In the genomic region with DNA sequence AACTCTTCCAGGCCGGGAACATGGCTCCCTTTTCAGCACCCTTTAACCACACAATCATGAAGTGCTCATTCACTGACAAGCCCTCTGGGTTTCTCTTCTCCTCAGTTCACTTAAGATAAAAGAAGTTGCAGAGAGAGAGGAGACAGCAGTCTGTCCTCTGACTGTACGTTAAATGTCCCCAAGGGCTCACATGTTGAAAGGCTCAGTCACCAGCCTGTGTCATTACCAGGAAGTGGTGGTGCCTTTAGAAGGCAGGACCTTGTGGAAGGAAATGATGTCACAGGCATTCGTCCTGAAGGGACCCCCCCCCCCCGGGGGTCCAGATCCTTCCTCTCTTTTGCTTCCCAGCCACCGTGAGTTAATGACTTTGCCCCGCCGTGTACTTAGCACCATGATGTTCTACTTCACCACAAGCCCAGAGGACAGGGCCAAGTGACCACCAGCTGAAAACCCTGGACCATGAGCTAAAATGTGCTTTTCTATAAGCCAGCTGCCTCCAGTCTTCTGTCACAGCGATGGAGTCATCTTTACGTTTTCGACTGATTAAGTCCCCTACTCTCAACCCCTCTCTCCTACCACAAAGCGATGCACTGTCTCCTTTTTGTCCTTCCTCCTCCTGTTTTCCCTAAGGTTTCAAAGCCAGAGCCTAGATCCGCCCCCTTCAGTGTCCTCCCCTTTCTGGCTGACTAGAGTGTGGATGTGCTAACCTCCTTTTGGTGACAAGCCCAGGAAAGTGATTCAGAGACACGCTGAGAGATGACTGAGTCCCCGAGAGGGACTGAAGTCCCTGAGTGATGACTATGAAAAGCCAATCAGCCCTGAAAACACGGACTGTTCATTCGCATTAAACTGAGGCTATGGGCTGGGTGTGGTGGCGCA, we compare ENCODE assay signal across 9 mouse cellular contexts. TPM values are rescaled to one million over a fixed set of nuclear protein-coding genes. Genes with fewer than 3 reads are reported as not detected.
DNase-seq lines count a peak whose midpoint lies in the region; ATAC-seq and TF ChIP-seq lines count a peak whose summit lies in the region.
"Had no signal": no experiment of that assay in that cellular context is flagged by ENCODE, and none has a peak within 500 bp of the region (broad histone marks: within the 10 kb centered on the region; RNA-seq: fewer than 3 reads in every experiment).

No protein-coding gene starts in this region.

- ATAC-seq in granulocyte monocyte progenitor cell, adult 5-6 weeks (replicated peaks; ENCODE audit: poor library complexity, severe bottlenecking): peak; percentile 86
- no peak for ATAC-seq in liver, embryonic 12.5 days
- no peak for ATAC-seq in erythroid progenitor cell, adult 5-6 weeks (replicated peaks; ENCODE audit: low FRiP score, poor library complexity, severe bottlenecking)
- ATAC-seq: intestine, postnatal 0 days had no signal

- H3K27ac ChIP-seq in MEL (ENCODE audit: control insufficient read depth, low read depth, low read length): peak overlapping the region; percentile 100
- no peak overlapping the region for H3K27ac ChIP-seq in liver, embryonic 12.5 days

- H3K9me3 ChIP-seq in MEL (replicated peaks; ENCODE audit: insufficient read depth, low read length): no peaks in the 10 kb centered on the region
- no peaks in the 10 kb centered on the region for H3K9me3 ChIP-seq in liver, embryonic 12.5 days (replicated peaks)

- peak in 1 of 2 experiments; percentile 30; a peak in 1 of 4 replicates for TF ChIP-seq EP300 in MEL (IDR thresholded peaks at IDR 0.05; ENCODE audit: low read depth in 1 of 2, low read length in 2 of 2)

- peaks cover 0 to 40% of the 10 kb centered on the region in 2 experiments; a peak in 2 of 4 replicates for H3K36me3 ChIP-seq in MEL (ENCODE audit: control insufficient read depth in 1 of 2, insufficient read depth in 2 of 2, low read length in 2 of 2)
- H3K36me3 ChIP-seq in liver, embryonic 12.5 days: no peaks in the 10 kb centered on the region

- H3K9ac ChIP-seq in MEL (ENCODE audit: control insufficient read depth, low read depth, low read length, poor library complexity, severe bottlenecking): peak overlapping the region; percentile 78
- no peak overlapping the region for H3K9ac ChIP-seq in liver, embryonic 12.5 days

- H3K79me2 ChIP-seq in MEL (ENCODE audit: control insufficient read depth, insufficient read depth, low read length, poor library complexity): no peaks in the 10 kb centered on the region; the same call in 1 of the 2 replicates

- TF ChIP-seq CTCF in MEL (IDR thresholded peaks at IDR 0.05 in 2 of 3, conservative IDR thresholded peaks at IDR 0.05 in 1 of 3; ENCODE audit: control insufficient read depth in 1 of 3, insufficient read depth in 1 of 3, low read depth in 2 of 3, low read length in 3 of 3, poor library complexity in 1 of 3, severe bottlenecking in 1 of 3): no peak

- H3K27me3 ChIP-seq in MEL (ENCODE audit: control insufficient read depth in 1 of 2, insufficient read depth in 2 of 2, low read length in 2 of 2): no peaks in the 10 kb centered on the region
- H3K27me3 ChIP-seq in liver, embryonic 12.5 days (replicated peaks): no peaks in the 10 kb centered on the region

- peak overlapping the region; percentile 73 for H3K4me2 ChIP-seq in liver, embryonic 12.5 days

- no peak for TF ChIP-seq RAD21 in MEL (IDR thresholded peaks at IDR 0.05; ENCODE audit: low read depth, low read length)

- 43% methylated on average over 16 of the region's 17 CpGs for WGBS in liver, embryonic 12.5 days (ENCODE audit: insufficient replicate concordance)

- peaks cover 8 to 44% of the 10 kb centered on the region in 2 experiments for H3K4me1 ChIP-seq in MEL (ENCODE audit: control insufficient read depth in 1 of 2, insufficient read depth in 2 of 2, low read length in 2 of 2)
- peaks cover 42% of the 10 kb centered on the region for H3K4me1 ChIP-seq in liver, embryonic 12.5 days

- peak; percentile 56 to 57; a peak in 1 of 4 replicates for TF ChIP-seq POLR2A in MEL (IDR thresholded peaks at IDR 0.05; ENCODE audit: control insufficient read depth in 1 of 2, insufficient read depth in 1 of 2, low read depth in 1 of 2, low read length in 2 of 2, poor library complexity in 1 of 2)

- peak; percentile 44 to 84 for DNase-seq in adrenal gland, adult (ENCODE audit: inconsistent age in 2 of 2, low spot score in 1 of 2)
- no peak for DNase-seq in adrenal gland, postnatal 4 days (ENCODE audit: low spot score in 2 of 2)
- peak; percentile 70 for DNase-seq in MEL (ENCODE audit: low read depth, low spot score)
- no peak for DNase-seq in right cerebral cortex, postnatal 14 days
- DNase-seq in kidney, postnatal 4 days: no peak

- peak overlapping the region; percentile 27 to 54; a peak in 3 of 4 replicates for H3K4me3 ChIP-seq in MEL (ENCODE audit: control insufficient read depth in 1 of 2, insufficient read depth in 1 of 2, low read depth in 2 of 2, low read length in 2 of 2)
- H3K4me3 ChIP-seq in liver, embryonic 12.5 days: no peak overlapping the region

TF ChIP-seq in MEL, 35 proteins besides CTCF, POLR2A, EP300 and RAD21 (continues in another document):
- TF ChIP-seq ZKSCAN1 (IDR thresholded peaks at IDR 0.05; ENCODE audit: low read depth, low read length) (no peak), HCFC1 (IDR thresholded peaks at IDR 0.05; ENCODE audit: low read depth, low read length) (peak; percentile 62), E2F4 (IDR thresholded peaks at IDR 0.05; ENCODE audit: borderline replicate concordance, low read depth, low read length) (no peak), USF1 (IDR thresholded peaks at IDR 0.05; ENCODE audit: low read depth, low read length) (no peak), ZMIZ1 (IDR thresholded peaks at IDR 0.05; ENCODE audit: low read depth, low read length) (no peak), CHD1 (IDR thresholded peaks at IDR 0.05; ENCODE audit: low read depth, low read length) (peak; percentile 29; the same call in 1 of the 2 replicates), NELFE (IDR thresholded peaks at IDR 0.05; ENCODE audit: low read depth, low read length) (peak; percentile 45; the same call in 1 of the 2 replicates), MYC (IDR thresholded peaks at IDR 0.05; ENCODE audit: low read depth, low read length) (peak; percentile 52; the same call in 1 of the 2 replicates), ELF1 (IDR thresholded peaks at IDR 0.05; ENCODE audit: low read depth, low read length) (peak; percentile 74), RCOR1 (IDR thresholded peaks at IDR 0.05; ENCODE audit: low read depth, low read length) (no peak), MEF2A (IDR thresholded peaks at IDR 0.05; ENCODE audit: extremely low read depth, insufficient replicate concordance, low read depth, low read length, poor library complexity, severe bottlenecking) (no peak), MAZ (IDR thresholded peaks at IDR 0.05; ENCODE audit: low read depth, low read length) (peak; percentile 63; the same call in 1 of the 2 replicates), ETS1 (IDR thresholded peaks at IDR 0.05; ENCODE audit: low read depth, low read length) (peak; percentile 68), MXI1 (IDR thresholded peaks at IDR 0.05; ENCODE audit: low read depth, low read length) (peak; percentile 58), GABPA (IDR thresholded peaks at IDR 0.05; ENCODE audit: low read depth, low read length) (no peak), POLR2AphosphoS2 (IDR thresholded peaks at IDR 0.05; ENCODE audit: low read length) (peak; percentile 83), JUND (IDR thresholded peaks at IDR 0.05; ENCODE audit: low read depth, low read length) (no peak), MAX (IDR thresholded peaks at IDR 0.05; ENCODE audit: low read length) (no peak), KAT2A (conservative IDR thresholded peaks at IDR 0.05; ENCODE audit: low read depth, low read length) (no peak), BHLHE40 (IDR thresholded peaks at IDR 0.05; ENCODE audit: borderline replicate concordance, low read depth, low read length) (no peak)

RNA-seq across cellular contexts. Expression of a gene that starts 13.7 kb away (rescaled TPM):
- 10 to 100 TPM; 21.6 to 22.5 TPM for total RNA-seq in adrenal gland, postnatal 4 days (2021)
- 32.1 and 32.3 TPM in 2 replicates for total RNA-seq in MEL (2012; rRNA removed)
- 10 to 100 TPM in 1 of 2 experiments, not detected in 1; 42.3 TPM for polyA plus RNA-seq in MEL (2012; ENCODE audit: insufficient read depth in 1 of 2, insufficient read length in 2 of 2, low read depth in 1 of 2, low replicate concordance in 2 of 2, missing spikeins in 1 of 2)
- total RNA-seq in granulocyte monocyte progenitor cell, adult 5-6 weeks (2014; fragmentation: Nextera tagmentation): 9.7 and 16.0 TPM in 2 replicates
- 15.9 and 18.6 TPM in 2 replicates for total RNA-seq in granulocyte monocyte progenitor cell, adult 5-6 weeks (2017)
- polyA plus RNA-seq in liver, embryonic 12.5 days (2016; fragmentation: Nextera tagmentation; extraction: Ambion mirVana): 25.6 and 27.4 TPM in 2 replicates
- total RNA-seq in erythroid progenitor cell, adult 5-6 weeks (2015; ENCODE audit: low replicate concordance): 27.0 and 27.7 TPM in 2 replicates
- total RNA-seq in erythroid progenitor cell, adult 5-6 weeks (2017; ENCODE audit: low replicate concordance): 11.3 and 14.4 TPM in 2 replicates

RNA-seq across cellular contexts. Expression of a gene that starts 28.9 kb away (rescaled TPM):
- total RNA-seq in adrenal gland, postnatal 4 days (2021): 10 to 100 TPM; 27.7 to 28.8 TPM
- 25.0 and 28.0 TPM in 2 replicates for total RNA-seq in MEL (2012; rRNA removed)
- polyA plus RNA-seq in MEL (2012; ENCODE audit: insufficient read depth in 1 of 2, insufficient read length in 2 of 2, low read depth in 1 of 2, low replicate concordance in 2 of 2, missing spikeins in 1 of 2): 10 to 100 TPM in 1 of 2 experiments, not detected in 1; 30.4 TPM
- 23.8 and 47.4 TPM in 2 replicates for total RNA-seq in granulocyte monocyte progenitor cell, adult 5-6 weeks (2014; fragmentation: Nextera tagmentation)
- total RNA-seq in granulocyte monocyte progenitor cell, adult 5-6 weeks (2017): 37.1 and 48.8 TPM in 2 replicates
- 25.0 and 26.0 TPM in 2 replicates for polyA plus RNA-seq in liver, embryonic 12.5 days (2016; fragmentation: Nextera tagmentation; extraction: Ambion mirVana)
- 13.4 and 31.7 TPM in 2 replicates for total RNA-seq in erythroid progenitor cell, adult 5-6 weeks (2015; ENCODE audit: low replicate concordance)
- total RNA-seq in erythroid progenitor cell, adult 5-6 weeks (2017; ENCODE audit: low replicate concordance): 9.5 and 26.3 TPM in 2 replicates

RNA-seq across cellular contexts. Expression of a gene that starts 36.1 kb away (rescaled TPM):
- 10 to 100 TPM in 1 of 2 experiments, 1 to 10 TPM in 1; 9.2 to 10.1 TPM for total RNA-seq in adrenal gland, postnatal 4 days (2021)
- total RNA-seq in MEL (2012; rRNA removed): 24.1 and 25.4 TPM in 2 replicates
- polyA plus RNA-seq in MEL (2012; ENCODE audit: insufficient read depth in 1 of 2, insufficient read length in 2 of 2, low read depth in 1 of 2, low replicate concordance in 2 of 2, missing spikeins in 1 of 2): 10 to 100 TPM in 1 of 2 experiments, not detected in 1; 12.4 TPM
- 2.3 and 5.3 TPM in 2 replicates for total RNA-seq in granulocyte monocyte progenitor cell, adult 5-6 weeks (2014; fragmentation: Nextera tagmentation)
- 2.7 and 3.6 TPM in 2 replicates for total RNA-seq in granulocyte monocyte progenitor cell, adult 5-6 weeks (2017)
- 1.3 and 1.4 TPM in 2 replicates for polyA plus RNA-seq in liver, embryonic 12.5 days (2016; fragmentation: Nextera tagmentation; extraction: Ambion mirVana)
- not detected in 2 replicates for total RNA-seq in erythroid progenitor cell, adult 5-6 weeks (2015; ENCODE audit: low replicate concordance)
- total RNA-seq in erythroid progenitor cell, adult 5-6 weeks (2017; ENCODE audit: low replicate concordance): 0.39 TPM in 1 of 2 replicates, not detected in the other

Comparison
In these comparisons a context has a peak if more than half of its experiments do, and no peak if none do; other contexts are left out.
1. DNase-seq: peak in adrenal gland, adult (2 of 2) and MEL (single experiment); none in adrenal gland, postnatal 4 days (0 of 2), right cerebral cortex, postnatal 14 days (single experiment) and kidney, postnatal 4 days (0 of 2).